Mouse (Mus musculus): ENCODE results near the gene Smpd4.

GRCm38 (mm10) chr16:17632580-17632979, 13.4 kb downstream of the Smpd4 start:
- no peak for TF ChIP-seq CTCF (IDR thresholded peaks at IDR 0.05; ENCODE audit: borderline replicate concordance, insufficient read depth, low read depth, low read length)
- TF ChIP-seq POLR2A (IDR thresholded peaks at IDR 0.05; ENCODE audit: borderline replicate concordance, insufficient read depth, low read length): no peak

All from cerebellum, adult 2 months (tissue).